Mouse (Mus musculus) heart, postnatal 0 days (tissue): ENCODE data around the gene Pglyrp2. TPM values are rescaled to one million over a fixed set of nuclear protein-coding genes. Genes with fewer than 3 reads are reported as not detected.

Experiments
- ATAC-seq: fragments of 200-750 bp; cut with Nextera tagmentation; 2 replicates; pipeline ENCODE4 v1.8.0; 2017; ENCODE audit warnings: low read depth, moderate number of reproducible peaks, moderate library complexity; ENCODE audit not compliant: insufficient read depth
- DNase-seq: peaks from one replicate; pipeline ENCODE4 v3.0.0-alpha.2; 2016; ENCODE audit warnings: low spot score
- H3K27ac ChIP-seq: fragments of 300-500 bp; sonication (generic); 2 replicates; pipeline ENCODE4 v1.5.1; 2014; ENCODE audit warnings: low read depth, mild to moderate bottlenecking
- H3K27me3 ChIP-seq: fragments of 300-500 bp; sonication (generic); 2 replicates; pipeline ENCODE4 v1.6.1; 2014; ENCODE audit warnings: low read length, mixed read lengths; ENCODE audit not compliant: control insufficient read depth, insufficient read depth
- H3K36me3 ChIP-seq: fragments of 300-500 bp; sonication (generic); replicated peaks from 2 replicates; pipeline ENCODE4 v1.6.1; 2014; ENCODE audit warnings: low read length, mixed read lengths; ENCODE audit not compliant: control insufficient read depth, insufficient read depth
- H3K4me1 ChIP-seq: fragments of 300-500 bp; sonication (generic); 2 replicates; pipeline ENCODE4 v1.6.1; 2014; ENCODE audit warnings: antibody characterized with exemption; ENCODE audit not compliant: control insufficient read depth, insufficient read depth
- H3K4me2 ChIP-seq: fragments of 300-500 bp; sonication (generic); 2 replicates; pipeline ENCODE4 v1.6.1; 2014; ENCODE audit warnings: low read depth, mild to moderate bottlenecking, low read length, moderate library complexity
- H3K4me3 ChIP-seq: fragments of 300-500 bp; sonication (generic); 2 replicates; pipeline ENCODE4 v1.5.1; 2014; ENCODE audit warnings: low read depth, low read length
- H3K9ac ChIP-seq: fragments of 300-500 bp; sonication (generic); replicated peaks from 2 replicates; pipeline ENCODE4 v1.6.1; 2014; ENCODE audit warnings: low read depth, low read length, mixed read lengths
- H3K9me3 ChIP-seq: fragments of 300-500 bp; sonication (generic); replicated peaks from 2 replicates; pipeline ENCODE4 v1.6.1; 2016; ENCODE audit warnings: low read length; ENCODE audit not compliant: control insufficient read depth
- CTCF ChIP-seq: IDR thresholded peaks from 2 replicates; pipeline ENCODE4 v1.5.1; 2016; ENCODE audit warnings: antibody characterized with exemption, control low read depth, low read depth
- EP300 ChIP-seq: IDR thresholded peaks from 2 replicates; pipeline ENCODE4 v1.6.1; 2016; ENCODE audit warnings: antibody characterized with exemption, low read depth
- whole genome bisulfite sequencing: fragments of 180-500 bp; shearing (Covaris S2); extraction: QIAGEN DNeasy Blood & Tissue Kit; methylation state at CpG from one replicate; pipeline ENCODE4 v1.1.7; 2014; 5-methylcytosine and 5-hydroxymethylcytosine counted together
- polyA plus RNA-seq: library from polyadenylated mRNA; unstranded; fragments of >200 nt; fragmentation: Nextera tagmentation; extraction: Ambion mirVana; gene quantifications from 2 replicates; pipeline ENCODE4 v1.2.1, GENCODE M21; 2015
- total RNA-seq: library from RNA; depleted of rRNA; stranded (reverse); fragments of >200 nt; gene quantifications from 2 replicates; pipeline ENCODE4 v1.2.3, GENCODE M21; 2014; ENCODE audit warnings: low replicate concordance

Gene Pglyrp2
- total and polyA plus RNA-seq, 2 experiments from 2014 or later: not detected

DNA sequence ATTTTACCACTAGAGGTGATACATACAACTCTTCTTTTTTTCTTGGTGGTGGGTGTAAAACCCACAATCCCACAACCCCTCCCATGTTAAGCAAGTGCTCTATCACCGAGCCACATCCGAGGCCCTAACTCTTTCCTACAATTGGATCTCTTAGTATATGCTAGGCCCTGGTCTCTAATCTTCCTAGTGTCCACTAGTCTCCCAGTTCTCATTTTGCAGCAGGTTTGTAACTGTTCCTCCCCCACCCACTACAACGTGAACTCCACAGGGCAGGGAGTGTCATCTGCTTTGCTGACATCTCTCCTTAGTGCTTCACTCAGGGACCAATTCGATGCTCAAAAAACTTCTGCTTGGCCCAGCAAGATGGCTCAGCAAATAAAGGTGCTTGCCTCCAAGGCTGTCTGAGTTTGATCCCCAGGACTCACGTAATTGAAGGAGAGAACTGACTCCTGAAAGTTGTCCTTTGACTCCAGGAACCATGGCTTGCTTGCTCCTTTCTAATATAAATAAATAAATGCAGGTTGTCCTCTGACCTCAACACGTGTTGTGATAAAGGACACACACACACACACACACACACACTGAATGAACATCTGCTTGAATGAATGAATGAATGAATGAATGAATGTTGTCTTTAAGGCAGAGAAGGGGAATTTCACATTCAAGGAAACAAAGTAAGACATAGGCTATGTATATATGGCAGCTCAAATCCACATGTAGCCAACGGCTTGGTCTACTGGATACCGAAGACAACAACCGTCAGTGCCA, 21.8 kb downstream of the Pglyrp2 start:
- no peak for ATAC-seq

DNA sequence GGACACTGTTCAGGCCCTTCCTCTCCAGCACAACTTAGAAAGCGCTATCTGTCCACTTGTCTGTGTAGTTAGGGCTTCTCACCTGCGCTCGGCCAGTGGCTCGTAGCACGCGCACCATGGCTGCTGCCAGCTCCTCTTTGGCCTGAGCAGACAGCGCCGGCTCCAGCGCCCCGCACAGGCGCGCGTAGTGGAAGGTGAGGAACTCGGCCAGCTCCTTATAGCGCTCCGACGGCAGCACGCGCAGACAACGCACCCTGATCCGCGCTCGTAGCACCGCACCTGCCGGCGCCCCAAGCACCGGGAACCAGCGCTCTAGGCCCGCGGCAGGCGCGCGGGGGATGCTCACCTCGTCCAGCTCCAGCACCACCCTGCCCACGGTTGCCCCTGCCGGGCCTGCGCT, 27.7 kb downstream of the Pglyrp2 start:
- Histone ChIP-seq H3K9ac (no peak overlapping the region), H3K27ac (no peak overlapping the region), H3K4me2 (peak overlapping the region; percentile 49), H3K4me1 (no peaks in the 10 kb centered on the region), H3K27me3 (peaks cover 66% of the 10 kb centered on the region), H3K36me3 (no peaks in the 10 kb centered on the region), H3K9me3 (no peaks in the 10 kb centered on the region), H3K4me3 (peak overlapping the region; percentile 29)
- peak; percentile 43; the same call in 1 of the 2 replicates for ATAC-seq
- no peak for TF ChIP-seq CTCF
- no peak for TF ChIP-seq EP300
- no peak for DNase-seq
- 15% methylated on average over 37 of the region's 37 CpGs for WGBS

More for the DNA sequence above, 21.8 kb downstream of the Pglyrp2 start:
- TF ChIP-seq CTCF: no peak
- no peak for TF ChIP-seq EP300
- Histone ChIP-seq H3K9me3 (no peaks in the 10 kb centered on the region), H3K4me2 (no peak overlapping the region; the same call in 1 of the 2 replicates), H3K27ac (no peak overlapping the region), H3K27me3 (peaks cover 18% of the 10 kb centered on the region), H3K4me3 (peak overlapping the region; percentile 33; the same call in 1 of the 2 replicates), H3K4me1 (no peaks in the 10 kb centered on the region), H3K36me3 (no peaks in the 10 kb centered on the region), H3K9ac (no peak overlapping the region)
- no peak for DNase-seq
- 75% methylated on average over 9 of the region's 9 CpGs for WGBS

DNA sequence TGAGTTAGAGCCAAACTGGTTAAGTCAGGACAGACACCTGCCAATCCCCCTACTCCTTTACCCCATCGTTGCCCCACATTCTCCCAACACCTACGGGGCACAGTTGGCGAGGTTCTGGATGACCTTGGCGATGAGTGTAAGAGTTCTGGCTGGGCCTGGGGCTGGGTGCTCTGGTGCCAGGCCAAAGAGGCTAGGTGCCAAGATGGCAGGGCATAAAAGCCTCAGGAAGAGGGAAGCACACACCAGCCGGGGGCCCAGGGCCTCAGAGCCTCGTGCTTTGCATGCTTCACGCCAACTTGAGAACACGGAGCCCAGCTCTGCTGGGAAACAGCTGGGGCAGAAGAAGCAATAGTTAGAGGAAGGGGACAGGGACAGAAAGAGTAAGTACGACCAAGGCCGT, 30.0 kb downstream of the Pglyrp2 start:
- H3K9ac ChIP-seq: no peak overlapping the region
- H3K27me3 ChIP-seq: peaks cover 65% of the 10 kb centered on the region
- H3K4me3 ChIP-seq: no peak overlapping the region
- H3K4me1 ChIP-seq: no peaks in the 10 kb centered on the region
- TF ChIP-seq CTCF (no peak), EP300 (no peak)
- no peaks in the 10 kb centered on the region for H3K36me3 ChIP-seq
- no peaks in the 10 kb centered on the region for H3K9me3 ChIP-seq
- no peak overlapping the region for H3K27ac ChIP-seq
- no peak for DNase-seq
- WGBS: 84% methylated on average over 10 of the region's 10 CpGs
- no peak overlapping the region for H3K4me2 ChIP-seq
- no peak for ATAC-seq

DNA sequence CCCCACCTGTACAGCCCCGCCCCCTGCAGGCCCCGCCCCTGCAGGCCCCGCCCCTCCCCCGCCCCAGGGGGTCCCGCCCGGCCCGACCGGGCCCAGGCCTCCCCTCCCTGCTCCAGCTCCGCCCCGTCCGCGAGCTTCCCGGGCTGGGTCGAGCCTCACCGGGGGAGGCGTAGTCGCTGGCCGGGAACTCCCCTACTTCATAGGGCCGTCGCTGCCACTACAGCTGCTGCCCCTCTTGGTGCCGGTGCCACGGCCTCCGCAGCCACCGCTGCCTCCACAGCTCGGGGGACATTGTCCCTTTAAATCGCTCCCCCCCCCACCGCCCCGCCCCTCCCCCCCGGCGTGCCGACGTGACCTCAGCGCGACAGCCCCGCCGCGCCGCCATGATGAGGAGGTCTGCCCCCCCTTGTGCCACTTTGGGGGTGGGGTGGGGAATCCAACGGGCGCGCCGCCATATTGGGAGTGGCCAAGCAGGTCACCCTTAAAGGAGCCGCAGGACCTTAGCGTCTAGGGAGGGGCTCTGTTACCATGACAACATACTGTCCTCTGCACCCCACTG, 34.8 kb downstream of the Pglyrp2 start, which contains the start of gene Wiz:
Wiz (minus strand) TSS at position 339 of the 559 bp plus-strand sequence.
- WGBS: under 1% methylated on average over 29 of the region's 44 CpGs
- peak; percentile 83 for DNase-seq
- H3K4me2 ChIP-seq: peak within 1 kb of the TSS; percentile 99

DNA sequence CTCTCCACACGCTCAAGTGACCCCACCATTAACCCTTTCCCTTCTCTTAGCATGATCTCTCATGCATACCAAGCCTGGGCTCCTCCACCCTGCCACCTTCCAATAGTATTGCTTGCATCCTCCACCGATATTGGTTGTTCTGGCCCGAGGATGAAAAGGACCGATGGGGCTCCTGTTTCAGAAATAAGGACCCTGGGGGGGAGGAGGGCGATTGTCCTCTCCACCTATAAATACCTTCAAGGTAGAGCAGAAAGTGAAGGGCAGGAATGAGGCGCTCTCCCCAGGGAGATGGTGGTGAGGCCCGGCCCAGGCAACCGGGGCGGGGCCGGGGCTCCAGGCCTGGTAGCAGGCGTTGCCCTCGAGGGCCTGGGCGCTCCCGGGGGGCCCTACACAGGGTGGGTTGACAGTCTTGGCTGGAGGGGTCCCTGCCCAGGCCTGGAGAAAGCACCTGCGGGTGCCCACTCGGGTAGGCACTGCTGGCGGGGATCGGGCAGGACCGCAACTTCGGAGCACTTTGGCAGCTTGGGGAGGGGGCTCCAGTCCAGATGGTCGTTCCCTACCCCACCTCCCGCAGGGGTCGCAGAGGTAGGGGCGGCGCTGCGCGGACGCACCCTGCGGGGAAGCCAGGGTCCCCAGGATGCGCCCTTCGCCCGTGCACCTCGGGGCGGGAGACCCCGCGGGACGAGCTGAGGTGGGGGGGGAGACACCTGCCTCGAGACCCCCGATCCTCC, 35.4 kb downstream of the Pglyrp2 start:
- WGBS: 1% methylated on average over 26 of the region's 39 CpGs
- no peak for DNase-seq

More for the DNA sequence above, 34.8 kb downstream of the Pglyrp2 start, which contains the start of gene Wiz:
- H3K9ac ChIP-seq: peak within 1 kb of the TSS; percentile 79
- no peak for TF ChIP-seq CTCF
- 0 out of 2 replicates have a peak, but pooled peaks have one; percentile 71 for TF ChIP-seq EP300
- peak within 1 kb of the TSS; percentile 85 for H3K4me3 ChIP-seq
- peak; percentile 92 for ATAC-seq
- H3K27me3 ChIP-seq: peaks cover 21% of the 10 kb centered on the region; the same call in 1 of the 2 replicates
- peaks cover 8% of the 10 kb centered on the region; the same call in 1 of the 2 replicates for H3K36me3 ChIP-seq
- no peaks in the 10 kb centered on the region for H3K9me3 ChIP-seq
- H3K27ac ChIP-seq: peak within 1 kb of the TSS; percentile 89
- peaks cover 11% of the 10 kb centered on the region; the same call in 1 of the 2 replicates for H3K4me1 ChIP-seq

More for the DNA sequence above, 35.4 kb downstream of the Pglyrp2 start:
- Histone ChIP-seq H3K36me3 (peaks cover 8% of the 10 kb centered on the region; the same call in 1 of the 2 replicates), H3K27ac (peak overlapping the region; percentile 89), H3K4me1 (peaks cover 11% of the 10 kb centered on the region; the same call in 1 of the 2 replicates), H3K27me3 (peaks cover 21% of the 10 kb centered on the region; the same call in 1 of the 2 replicates), H3K4me3 (peak overlapping the region; percentile 85), H3K9ac (peak overlapping the region; percentile 79), H3K4me2 (peak overlapping the region; percentile 99), H3K9me3 (no peaks in the 10 kb centered on the region)
- TF ChIP-seq CTCF (no peak), EP300 (no peak)
- peak; percentile 28 for ATAC-seq
